Comparison of ENCODE assay signal across 13 mouse cellular contexts in the genomic region with DNA sequence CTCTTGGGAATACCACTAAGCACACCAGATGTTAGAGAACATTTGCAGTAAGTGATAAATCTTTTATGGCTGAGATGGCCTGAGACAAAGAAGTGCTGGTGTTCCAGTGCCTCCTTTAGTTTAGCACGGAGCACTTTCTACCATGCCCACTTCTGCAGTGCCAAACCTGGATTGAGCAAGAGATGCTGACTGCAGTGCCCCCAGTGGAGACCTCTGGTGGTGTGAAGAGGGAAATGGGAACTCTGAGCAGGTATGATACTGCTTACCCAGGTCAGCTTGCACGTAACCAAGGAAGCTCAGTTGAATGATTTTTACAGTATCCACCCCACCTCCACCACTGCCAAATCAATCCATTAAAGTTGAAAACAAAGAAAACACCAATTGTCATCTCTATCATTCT. TPM values are rescaled to one million over a fixed set of nuclear protein-coding genes. Genes with fewer than 3 reads are reported as not detected.
DNase-seq lines count a peak whose midpoint lies in the region; ATAC-seq and TF ChIP-seq lines count a peak whose summit lies in the region.
"Had no signal": no experiment of that assay in that cellular context is flagged by ENCODE, and none has a peak within 500 bp of the region (broad histone marks: within the 10 kb centered on the region; RNA-seq: fewer than 3 reads in every experiment).

No protein-coding gene starts in this region.

- DNase-seq in kidney, postnatal 0 days (ENCODE audit: low spot score) = no peak
- no peak for DNase-seq in kidney, postnatal 14 days
- DNase-seq in thymus, adult 2 months = peak; percentile 41
- DNase-seq in thymus, adult 18-20 months = no peak
- DNase-seq in lung, postnatal 36 days = peak; percentile 18
- DNase-seq in adrenal gland, adult 18-20 months (ENCODE audit: low spot score in 2 of 2) = no peak
- DNase-seq in left cerebral cortex, postnatal 25 days (ENCODE audit: low spot score in 2 of 2) = no peak
- DNase-seq: cerebellum, adult 18-20 months; left cerebral cortex, postnatal 4 days had no signal

- TF ChIP-seq POLR2A in thymus, adult 2 months (IDR thresholded peaks at IDR 0.05; ENCODE audit: control insufficient read depth, extremely low read depth, insufficient read depth, low read length, poor library complexity) = no peak

- H3K4me3 ChIP-seq in kidney, postnatal 0 days (replicated peaks; ENCODE audit: low read depth, low read length) = no peak overlapping the region
- H3K4me3 ChIP-seq in thymus, adult 2 months (ENCODE audit: control insufficient read depth, insufficient read depth, low read length) = no peak overlapping the region
- H3K4me3 ChIP-seq: forebrain, embryonic 10.5 days; lung, embryonic 15.5 days; neural tube, embryonic 15.5 days had no signal

- H3K9me3 ChIP-seq in kidney, postnatal 0 days (replicated peaks; ENCODE audit: low read length) = no peaks in the 10 kb centered on the region
- H3K9me3 ChIP-seq: forebrain, embryonic 10.5 days; lung, embryonic 15.5 days; neural tube, embryonic 15.5 days had no signal

- H3K27ac ChIP-seq in kidney, postnatal 0 days = no peak overlapping the region
- H3K27ac ChIP-seq in thymus, adult 2 months (ENCODE audit: control insufficient read depth, insufficient read depth, low read length) = no peak overlapping the region
- H3K27ac ChIP-seq: forebrain, embryonic 10.5 days; lung, embryonic 15.5 days; neural tube, embryonic 15.5 days had no signal

- peak; percentile 34; the same call in 1 of the 2 replicates for TF ChIP-seq CTCF in kidney, postnatal 0 days (IDR thresholded peaks at IDR 0.05; ENCODE audit: low read depth)
- TF ChIP-seq CTCF in thymus, adult 2 months (IDR thresholded peaks at IDR 0.05; ENCODE audit: borderline replicate concordance, control insufficient read depth, extremely low read depth, insufficient read depth, low read length, poor library complexity) = peak; percentile 27; the same call in 1 of the 2 replicates

- 74% methylated on average over 2 of the region's 2 CpGs for WGBS in kidney, postnatal 0 days
- 91% methylated on average over 2 of the region's 2 CpGs for WGBS in thymus, adult 2 months

- ATAC-seq in kidney, postnatal 0 days (replicated peaks; ENCODE audit: low FRiP score, low read depth) = no peak
- ATAC-seq: midbrain, embryonic 16.5 days had no signal

- H3K9ac ChIP-seq in kidney, postnatal 0 days (ENCODE audit: low read depth, low read length) = no peak overlapping the region
- H3K9ac ChIP-seq: lung, embryonic 15.5 days; neural tube, embryonic 15.5 days had no signal

- no peak overlapping the region for H3K4me2 ChIP-seq in kidney, postnatal 0 days (ENCODE audit: low read length)
- H3K4me2 ChIP-seq: lung, embryonic 15.5 days; neural tube, embryonic 15.5 days had no signal

- H3K36me3 ChIP-seq in kidney, postnatal 0 days (ENCODE audit: insufficient read depth, low read length) = no peaks in the 10 kb centered on the region
- no peaks in the 10 kb centered on the region for H3K36me3 ChIP-seq in thymus, adult 2 months (ENCODE audit: control insufficient read depth, insufficient read depth, low read length)
- H3K36me3 ChIP-seq: lung, embryonic 15.5 days had no signal

- no peaks in the 10 kb centered on the region for H3K27me3 ChIP-seq in kidney, postnatal 0 days (ENCODE audit: insufficient read depth, low read length)
- no peaks in the 10 kb centered on the region for H3K27me3 ChIP-seq in thymus, adult 2 months (ENCODE audit: control insufficient read depth, insufficient read depth, low read length)
- H3K27me3 ChIP-seq: lung, embryonic 15.5 days; neural tube, embryonic 15.5 days had no signal

- intact Hi-C loops in left cerebral cortex, postnatal 25 days (cut with DNase I) = no loop called here

- no peaks in the 10 kb centered on the region for H3K4me1 ChIP-seq in kidney, postnatal 0 days (replicated peaks; ENCODE audit: insufficient read depth, low read length)
- H3K4me1 ChIP-seq in thymus, adult 2 months (replicated peaks; ENCODE audit: control insufficient read depth, insufficient read depth, low read length) = no peaks in the 10 kb centered on the region
- H3K4me1 ChIP-seq: forebrain, embryonic 10.5 days; lung, embryonic 15.5 days; neural tube, embryonic 15.5 days had no signal

RNA-seq across cellular contexts. Expression of gene Rpgrip1l, which starts 51.5 kb away (rescaled TPM):
- 8.6 and 8.7 TPM in 2 replicates for polyA plus RNA-seq in kidney, postnatal 0 days (2015; fragmentation: Nextera tagmentation; extraction: Ambion mirVana)
- polyA plus RNA-seq in thymus, adult 2 months (2012; rRNA removed) = 1.9 TPM in 2 replicates
- 1 to 10 TPM; 5.5 to 7.0 TPM for total RNA-seq in adrenal gland, adult 18-20 months (2021)
- total RNA-seq in left cerebral cortex, postnatal 25 days (2021) = 10 to 100 TPM; 26.0 to 28.5 TPM

RNA-seq across cellular contexts. Expression of gene Fto, which starts 51.7 kb away (rescaled TPM):
- 55.3 and 61.8 TPM in 2 replicates for polyA plus RNA-seq in kidney, postnatal 0 days (2015; fragmentation: Nextera tagmentation; extraction: Ambion mirVana)
- polyA plus RNA-seq in thymus, adult 2 months (2012; rRNA removed) = 29.9 and 34.7 TPM in 2 replicates
- total RNA-seq in adrenal gland, adult 18-20 months (2021) = 10 to 100 TPM; 73.6 to 78.4 TPM
- total RNA-seq in left cerebral cortex, postnatal 25 days (2021) = 100 to 1,000 TPM; 143 TPM

Comparison
In these comparisons a context has a peak if more than half of its experiments do, and no peak if none do; other contexts are left out.
1. DNase-seq: peak in thymus, adult 2 months (single experiment) and lung, postnatal 36 days (single experiment); none in kidney, postnatal 0 days (single experiment), kidney, postnatal 14 days (single experiment), thymus, adult 18-20 months (0 of 2), adrenal gland, adult 18-20 months (0 of 2) and left cerebral cortex, postnatal 25 days (0 of 2).